Mouse (Mus musculus): ENCODE data around the gene Cyp2b10. TPM values are rescaled to one million over a fixed set of nuclear protein-coding genes. Genes with fewer than 3 reads are reported as not detected.

Cyp2b10 gene
- polyA plus RNA-seq, 1 experiment = not detected

DNA sequence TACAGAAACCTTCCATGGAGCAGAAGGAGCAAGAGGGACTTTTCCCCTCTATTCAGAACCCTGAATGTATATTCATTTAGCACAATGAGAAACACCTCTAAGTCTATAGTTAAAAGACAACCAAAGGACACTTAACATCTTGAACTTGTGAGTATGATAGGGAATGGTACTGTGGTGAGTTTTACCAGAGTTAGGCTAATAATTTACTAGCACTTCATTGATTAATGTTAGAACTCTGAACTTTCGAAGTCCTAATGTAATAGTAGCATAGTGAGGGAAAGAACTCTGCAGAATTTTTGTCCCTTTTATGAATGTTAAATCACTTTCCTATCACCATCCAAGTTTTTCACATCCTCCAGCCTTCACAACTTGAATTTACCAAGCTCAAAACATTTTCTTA, 22.0 kb downstream of the Cyp2b10 start:
- TF ChIP-seq POLR2A (IDR thresholded peaks at IDR 0.05; ENCODE audit: insufficient read depth, low read length) (no peak), CTCF (IDR thresholded peaks at IDR 0.05; ENCODE audit: low read depth, low read length) (no peak), EP300 (IDR thresholded peaks at IDR 0.05; ENCODE audit: insufficient read depth, low read depth, low read length) (no peak)
- H3K9ac ChIP-seq (ENCODE audit: low read depth, poor library complexity, severe bottlenecking) = no peak overlapping the region
- no peaks in the 10 kb centered on the region for H3K36me3 ChIP-seq (ENCODE audit: control insufficient read depth, insufficient read depth, low read length, poor library complexity, severe bottlenecking)

DNA sequence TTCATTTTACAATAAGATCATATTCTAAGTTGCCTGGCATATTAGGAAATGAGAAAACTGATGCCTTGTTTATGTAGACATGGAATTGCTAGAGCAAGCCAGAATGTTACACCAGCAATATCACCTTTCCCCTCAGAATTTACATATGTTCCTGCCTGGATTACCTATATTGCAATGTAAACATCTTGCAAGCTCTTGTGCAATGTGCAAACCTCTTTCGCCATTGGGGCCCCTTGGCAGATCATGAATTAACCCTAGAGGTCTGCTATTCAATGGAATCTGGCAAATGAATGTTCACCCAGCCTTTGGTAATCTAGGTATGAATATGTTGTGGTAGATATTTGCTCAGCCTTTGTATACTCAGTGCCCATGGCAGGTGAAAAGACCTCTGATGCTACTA, 47.9 kb downstream of the Cyp2b10 start:
- H3K4me3 ChIP-seq (ENCODE audit: low read depth, low read length) = no peak overlapping the region
- TF ChIP-seq CTCF (IDR thresholded peaks at IDR 0.05; ENCODE audit: low read depth, low read length) = no peak
- no peaks in the 10 kb centered on the region for H3K36me3 ChIP-seq (ENCODE audit: control insufficient read depth, insufficient read depth, low read length, poor library complexity, severe bottlenecking)
- no peaks in the 10 kb centered on the region for H3K27me3 ChIP-seq (ENCODE audit: control insufficient read depth, insufficient read depth, low read length, poor library complexity, severe bottlenecking)
- no peaks in the 10 kb centered on the region for H3K4me1 ChIP-seq (ENCODE audit: control insufficient read depth, insufficient read depth, low read length)
- no peak overlapping the region for H3K9ac ChIP-seq (ENCODE audit: low read depth, poor library complexity, severe bottlenecking)
- H3K27ac ChIP-seq (ENCODE audit: insufficient read depth, low read length) = no peak overlapping the region
- H3K9me3 ChIP-seq (replicated peaks; ENCODE audit: control insufficient read depth, insufficient read depth, low read length, poor library complexity, severe bottlenecking) = peaks cover 2% of the 10 kb centered on the region; the same call in 1 of the 2 replicates

More for the DNA sequence above, 22.0 kb downstream of the Cyp2b10 start:
- Histone ChIP-seq H3K9me3 (replicated peaks; ENCODE audit: control insufficient read depth, insufficient read depth, low read length, poor library complexity, severe bottlenecking) (no peaks in the 10 kb centered on the region), H3K27me3 (ENCODE audit: control insufficient read depth, insufficient read depth, low read length, poor library complexity, severe bottlenecking) (no peaks in the 10 kb centered on the region; the same call in 1 of the 2 replicates), H3K4me1 (ENCODE audit: control insufficient read depth, insufficient read depth, low read length) (no peaks in the 10 kb centered on the region), H3K4me3 (ENCODE audit: low read depth, low read length) (no peak overlapping the region), H3K27ac (ENCODE audit: insufficient read depth, low read length) (no peak overlapping the region)

Other genes starting within 250 kb of the Cyp2b10 start
- gene Bckdha, start 238.6 kb upstream of the Cyp2b10 start, polyA plus RNA-seq (2011; ENCODE audit: insufficient read depth, insufficient read length, low read depth, missing spikeins) = 26.1 and 26.9 TPM in 2 replicates
- gene Exosc5, start 238.5 kb upstream of the Cyp2b10 start, polyA plus RNA-seq (2011; ENCODE audit: insufficient read depth, insufficient read length, low read depth, missing spikeins) = 53.7 and 71.1 TPM in 2 replicates
- gene Tmem91, start 222.5 kb upstream of the Cyp2b10 start, polyA plus RNA-seq (2011; ENCODE audit: insufficient read depth, insufficient read length, low read depth, missing spikeins) = 3.3 and 3.7 TPM in 2 replicates
- gene B9d2, start 216.8 kb upstream of the Cyp2b10 start, polyA plus RNA-seq (2011; ENCODE audit: insufficient read depth, insufficient read length, low read depth, missing spikeins) = 7.9 and 15.2 TPM in 2 replicates
- 22.9 and 25.6 TPM in 2 replicates for gene Tgfb1, start 210.6 kb upstream of the Cyp2b10 start, polyA plus RNA-seq (2011; ENCODE audit: insufficient read depth, insufficient read length, low read depth, missing spikeins)
- gene Ccdc97, start 178.5 kb upstream of the Cyp2b10 start, polyA plus RNA-seq (2011; ENCODE audit: insufficient read depth, insufficient read length, low read depth, missing spikeins) = 43.4 and 46.9 TPM in 2 replicates
- 155 and 156 TPM in 2 replicates for gene Hnrnpul1, start 142.9 kb upstream of the Cyp2b10 start, polyA plus RNA-seq (2011; ENCODE audit: insufficient read depth, insufficient read length, low read depth, missing spikeins)
- 16.4 and 21.5 TPM in 2 replicates for gene Axl, start 108.9 kb upstream of the Cyp2b10 start, polyA plus RNA-seq (2011; ENCODE audit: insufficient read depth, insufficient read length, low read depth, missing spikeins)
- gene Cyp2s1, start 80.7 kb upstream of the Cyp2b10 start, polyA plus RNA-seq (2011; ENCODE audit: insufficient read depth, insufficient read length, low read depth, missing spikeins) = 2.8 and 3.1 TPM in 2 replicates
- not detected in 2 replicates for gene Cyp2b13, start 163.9 kb downstream of the Cyp2b10 start, polyA plus RNA-seq (2011; ENCODE audit: insufficient read depth, insufficient read length, low read depth, missing spikeins)